Mouse (Mus musculus) myocyte (in vitro differentiated cells): Measurements from ENCODE around the gene Lgals2.

ENCODE experiments used
- CEBPB ChIP-seq: IDR thresholded peaks from 2 replicates; pipeline ENCODE4 v1.6.1; 2011; ENCODE audit warnings: mild to moderate bottlenecking, moderate library complexity; ENCODE audit not compliant: poor library complexity, insufficient read depth, severe bottlenecking
- E2F4 ChIP-seq: IDR thresholded peaks from one replicate; pipeline ENCODE4 v1.6.1; 2011; ENCODE audit warnings: mild to moderate bottlenecking, control low read depth, moderate library complexity; ENCODE audit not compliant: insufficient read depth
- MAX ChIP-seq: IDR thresholded peaks from one replicate; pipeline ENCODE4 v1.6.1; 2011; ENCODE audit warnings: low read depth, mild to moderate bottlenecking, control low read depth
- MYOD1 ChIP-seq, 3 experiments: IDR thresholded peaks; one replicate each; pipeline ENCODE4 v1.6.1; 2011; ENCODE audit warnings: control low read depth in 2 of 3, low read depth in 2 of 3, mild to moderate bottlenecking in 2 of 3, moderate library complexity in 1 of 3; ENCODE audit not compliant: insufficient read length in 2 of 3, control insufficient read depth in 1 of 3
- MYOG ChIP-seq, 3 experiments: IDR thresholded peaks; one replicate each; pipeline ENCODE4 v1.6.1; 2011; ENCODE audit warnings: control low read depth in 2 of 3, low read depth in 2 of 3, mild to moderate bottlenecking in 2 of 3; ENCODE audit not compliant: insufficient read length in 2 of 3, control insufficient read depth in 1 of 3, insufficient read depth in 1 of 3
- POLR2A ChIP-seq: IDR thresholded peaks from one replicate; pipeline ENCODE4 v1.6.1; 2011; ENCODE audit warnings: low read depth, mild to moderate bottlenecking, control low read depth, moderate library complexity; ENCODE audit not compliant: insufficient read length
- POLR2AphosphoS2 ChIP-seq: IDR thresholded peaks from one replicate; pipeline ENCODE4 v1.6.1; 2011; ENCODE audit warnings: low read depth, control low read depth; ENCODE audit not compliant: insufficient read length
- REST ChIP-seq: IDR thresholded peaks from one replicate; pipeline ENCODE4 v1.6.1; 2011; ENCODE audit warnings: mild to moderate bottlenecking, control low read depth, moderate library complexity; ENCODE audit not compliant: insufficient read depth, insufficient read length
- SRF ChIP-seq: IDR thresholded peaks from one replicate; pipeline ENCODE4 v1.6.1; 2011; ENCODE audit warnings: low read depth; ENCODE audit not compliant: control insufficient read depth, insufficient read length
- TCF12 ChIP-seq: IDR thresholded peaks from one replicate; pipeline ENCODE4 v1.6.1; 2011; ENCODE audit warnings: mild to moderate bottlenecking, control low read depth; ENCODE audit not compliant: poor library complexity, insufficient read depth, severe bottlenecking
- TCF3 ChIP-seq: IDR thresholded peaks from one replicate; pipeline ENCODE4 v1.6.1; 2011; ENCODE audit warnings: low read depth, control low read depth; ENCODE audit not compliant: insufficient read length
- USF1 ChIP-seq: IDR thresholded peaks from one replicate; pipeline ENCODE4 v1.6.1; 2011; ENCODE audit warnings: low read depth, mild to moderate bottlenecking, control low read depth, moderate library complexity

DNA sequence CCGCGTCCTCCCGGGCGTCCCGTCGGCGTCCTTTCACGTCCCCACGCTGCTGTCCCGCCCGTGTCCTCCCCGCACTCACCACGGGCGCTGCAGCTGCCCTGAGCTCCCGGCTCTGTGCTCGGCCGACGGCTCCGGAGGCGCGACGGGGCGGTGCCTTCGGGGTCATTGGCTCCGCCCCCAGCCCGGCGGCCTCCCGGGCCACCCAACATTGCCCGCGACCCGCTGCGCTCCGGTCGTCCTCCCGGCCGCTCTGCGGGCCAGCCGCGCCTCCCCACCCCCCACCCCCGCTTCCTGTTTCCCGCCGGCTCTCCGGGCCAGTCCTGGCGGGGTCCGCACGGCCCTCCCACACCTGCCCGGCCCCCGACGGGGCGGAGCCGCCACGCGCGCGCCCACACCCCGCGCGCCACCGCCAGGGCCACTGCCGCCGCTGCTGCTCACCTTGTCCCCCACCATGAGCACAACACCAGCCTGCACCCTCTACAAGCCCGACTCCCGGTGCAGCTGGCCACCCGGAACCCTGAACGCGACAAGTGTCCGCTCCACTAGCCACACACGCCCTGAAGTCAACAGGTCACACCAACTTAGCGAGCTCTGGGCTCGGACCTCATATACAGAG, 52.4 kb downstream of the Lgals2 start, which contains the start of gene Card10:
- TF ChIP-seq POLR2A (peak; percentile 67), MYOD1 (IDR thresholded peaks at IDR 0.05; ENCODE audit: control insufficient read depth in 1 of 3, insufficient read length in 2 of 3, low read depth in 2 of 3) (peak in 2 of 3 experiments; percentile 41 to 46), POLR2AphosphoS2 (no peak), USF1 (no peak), CEBPB (no peak), MYOG (IDR thresholded peaks at IDR 0.05; ENCODE audit: control insufficient read depth in 1 of 3, insufficient read depth in 1 of 3, insufficient read length in 2 of 3, low read depth in 2 of 3) (peak in 2 of 3 experiments; percentile 53 to 65), TCF12 (no peak), MAX (no peak), TCF3 (peak; percentile 2), SRF (no peak), E2F4 (no peak), REST (no peak)
